8 mouse cellular contexts compared by ENCODE assay signal in genomic region chr15:101176284-101176680, GRCm38 (mm10). TPM values are rescaled to one million over a fixed set of nuclear protein-coding genes. Genes with fewer than 3 reads are reported as not detected.
DNase-seq lines count a peak whose midpoint lies in the region; ATAC-seq lines count a peak whose summit lies in the region.

No protein-coding gene starts in this region.

- H3K9ac ChIP-seq in heart, embryonic 12.5 days, result no peak overlapping the region
- no peak overlapping the region for H3K9ac ChIP-seq in embryonic facial prominence, embryonic 13.5 days
- H3K9ac ChIP-seq in hindbrain, embryonic 16.5 days (ENCODE audit: low read depth, low read length), result 0 out of 2 replicates have a peak overlapping the region, but pooled peaks have one; percentile 97
- peak overlapping the region; percentile 98 for H3K9ac ChIP-seq in midbrain, embryonic 13.5 days (replicated peaks)

- H3K4me3 ChIP-seq in heart, embryonic 12.5 days, result peak overlapping the region; percentile 94; the same call in 1 of the 2 replicates
- H3K4me3 ChIP-seq in embryonic facial prominence, embryonic 13.5 days, result 0 out of 2 replicates have a peak overlapping the region, but pooled peaks have one; percentile 88
- peak overlapping the region; percentile 91 for H3K4me3 ChIP-seq in hindbrain, embryonic 16.5 days (ENCODE audit: low read length)
- H3K4me3 ChIP-seq in midbrain, embryonic 13.5 days (replicated peaks), result peak overlapping the region; percentile 71

- no peaks in the 10 kb centered on the region for H3K36me3 ChIP-seq in heart, embryonic 12.5 days
- no peaks in the 10 kb centered on the region for H3K36me3 ChIP-seq in embryonic facial prominence, embryonic 13.5 days
- no peaks in the 10 kb centered on the region for H3K36me3 ChIP-seq in hindbrain, embryonic 16.5 days (ENCODE audit: control insufficient read depth, insufficient read depth, low read length)
- no peaks in the 10 kb centered on the region for H3K36me3 ChIP-seq in midbrain, embryonic 13.5 days

- H3K27me3 ChIP-seq in heart, embryonic 12.5 days (replicated peaks), result no peaks in the 10 kb centered on the region
- 0 out of 2 replicates have a peak, but pooled peaks cover 8% of the 10 kb centered on the region for H3K27me3 ChIP-seq in embryonic facial prominence, embryonic 13.5 days
- no peaks in the 10 kb centered on the region for H3K27me3 ChIP-seq in hindbrain, embryonic 16.5 days (replicated peaks; ENCODE audit: control insufficient read depth, insufficient read depth, low read length)
- peaks cover 16% of the 10 kb centered on the region for H3K27me3 ChIP-seq in midbrain, embryonic 13.5 days

- DNase-seq in heart, adult 8-10 months (ENCODE audit: low spot score), result no peak
- DNase-seq in right cerebral cortex, postnatal 36 days (ENCODE audit: low spot score in 2 of 2), result no peak
- DNase-seq in left cerebral cortex, adult 9 months (ENCODE audit: low spot score in 2 of 2), result no peak
- DNase-seq in right cerebral cortex, adult 18-20 months, result no peak

- peak overlapping the region; percentile 92 for H3K27ac ChIP-seq in heart, embryonic 12.5 days (ENCODE audit: poor library complexity, severe bottlenecking)
- peak overlapping the region; percentile 0; the same call in 1 of the 2 replicates for H3K27ac ChIP-seq in embryonic facial prominence, embryonic 13.5 days
- H3K27ac ChIP-seq in hindbrain, embryonic 16.5 days (ENCODE audit: low read depth, low read length), result peak overlapping the region; percentile 52; the same call in 1 of the 2 replicates
- no peak overlapping the region for H3K27ac ChIP-seq in midbrain, embryonic 13.5 days

- H3K9me3 ChIP-seq in heart, embryonic 12.5 days (replicated peaks), result no peaks in the 10 kb centered on the region
- no peaks in the 10 kb centered on the region for H3K9me3 ChIP-seq in embryonic facial prominence, embryonic 13.5 days
- H3K9me3 ChIP-seq in hindbrain, embryonic 16.5 days (ENCODE audit: control insufficient read depth, low read length), result no peaks in the 10 kb centered on the region
- H3K9me3 ChIP-seq in midbrain, embryonic 13.5 days, result no peaks in the 10 kb centered on the region

- peaks cover 69% of the 10 kb centered on the region for H3K4me1 ChIP-seq in heart, embryonic 12.5 days (replicated peaks)
- H3K4me1 ChIP-seq in embryonic facial prominence, embryonic 13.5 days, result peaks cover 62% of the 10 kb centered on the region
- peaks cover 32% of the 10 kb centered on the region for H3K4me1 ChIP-seq in hindbrain, embryonic 16.5 days (ENCODE audit: control insufficient read depth, insufficient read depth, low read depth, low read length)
- peaks cover 59% of the 10 kb centered on the region for H3K4me1 ChIP-seq in midbrain, embryonic 13.5 days (replicated peaks)

- no peak for ATAC-seq in heart, embryonic 12.5 days (ENCODE audit: insufficient number of reproducible peaks, low FRiP score)
- ATAC-seq in embryonic facial prominence, embryonic 13.5 days (ENCODE audit: insufficient number of reproducible peaks, insufficient read depth, low FRiP score, low TSS enrichment, low read depth), result no peak
- no peak for ATAC-seq in hindbrain, embryonic 16.5 days
- ATAC-seq in midbrain, embryonic 13.5 days, result no peak

- peak overlapping the region; percentile 98 for H3K4me2 ChIP-seq in heart, embryonic 12.5 days
- H3K4me2 ChIP-seq in embryonic facial prominence, embryonic 13.5 days, result peak overlapping the region; percentile 75
- H3K4me2 ChIP-seq in hindbrain, embryonic 16.5 days (ENCODE audit: low read length), result peak overlapping the region; percentile 87
- peak overlapping the region; percentile 80 for H3K4me2 ChIP-seq in midbrain, embryonic 13.5 days (replicated peaks)

- 40% methylated on average over 3 of the region's 3 CpGs for WGBS in heart, embryonic 12.5 days
- WGBS in embryonic facial prominence, embryonic 13.5 days, result 43% methylated on average over 3 of the region's 3 CpGs
- 47% methylated on average over 3 of the region's 3 CpGs for WGBS in hindbrain, embryonic 16.5 days
- 56% methylated on average over 3 of the region's 3 CpGs for WGBS in midbrain, embryonic 13.5 days

RNA-seq across cellular contexts. Expression of gene Acvr1b, which starts 2.4 kb away (rescaled TPM):
- 6.8 TPM in 2 replicates for polyA plus RNA-seq in heart, embryonic 12.5 days (2016; fragmentation: Nextera tagmentation; extraction: Ambion mirVana)
- 10 to 100 TPM; 12.1 to 14.7 (median 13.9) TPM for total RNA-seq in heart, adult 8-10 months (2022)
- 8.0 TPM in 2 replicates for polyA plus RNA-seq in embryonic facial prominence, embryonic 13.5 days (2015; fragmentation: Nextera tagmentation; extraction: Ambion mirVana)
- polyA plus RNA-seq in hindbrain, embryonic 16.5 days (2015; fragmentation: Nextera tagmentation; extraction: Ambion mirVana), result 22.4 and 24.1 TPM in 2 replicates
- polyA plus RNA-seq in midbrain, embryonic 13.5 days (2015; fragmentation: Nextera tagmentation; extraction: Ambion mirVana), result 18.2 and 19.2 TPM in 2 replicates

RNA-seq across cellular contexts. Expression of gene Grasp, which starts 47.7 kb away (rescaled TPM):
- polyA plus RNA-seq in heart, embryonic 12.5 days (2016; fragmentation: Nextera tagmentation; extraction: Ambion mirVana), result 6.6 and 7.3 TPM in 2 replicates
- total RNA-seq in heart, adult 8-10 months (2022), result 10 to 100 TPM in 1 of 4 experiments, 1 to 10 TPM in 3; 7.6 to 10.2 (median 9.5) TPM
- 7.4 and 8.0 TPM in 2 replicates for polyA plus RNA-seq in embryonic facial prominence, embryonic 13.5 days (2015; fragmentation: Nextera tagmentation; extraction: Ambion mirVana)
- 1.1 and 1.7 TPM in 2 replicates for polyA plus RNA-seq in hindbrain, embryonic 16.5 days (2015; fragmentation: Nextera tagmentation; extraction: Ambion mirVana)
- 1.7 and 2.4 TPM in 2 replicates for polyA plus RNA-seq in midbrain, embryonic 13.5 days (2015; fragmentation: Nextera tagmentation; extraction: Ambion mirVana)

RNA-seq across cellular contexts. Expression of gene Acvrl1, which starts 48.0 kb away (rescaled TPM):
- 3.1 and 3.6 TPM in 2 replicates for polyA plus RNA-seq in heart, embryonic 12.5 days (2016; fragmentation: Nextera tagmentation; extraction: Ambion mirVana)
- total RNA-seq in heart, adult 8-10 months (2022), result 10 to 100 TPM; 19.8 to 30.3 (median 23.0) TPM
- polyA plus RNA-seq in embryonic facial prominence, embryonic 13.5 days (2015; fragmentation: Nextera tagmentation; extraction: Ambion mirVana), result 9.9 and 10.1 TPM in 2 replicates
- 10.2 and 12.7 TPM in 2 replicates for polyA plus RNA-seq in hindbrain, embryonic 16.5 days (2015; fragmentation: Nextera tagmentation; extraction: Ambion mirVana)
- 5.3 and 5.5 TPM in 2 replicates for polyA plus RNA-seq in midbrain, embryonic 13.5 days (2015; fragmentation: Nextera tagmentation; extraction: Ambion mirVana)

Comparison
In these comparisons a context has a peak if more than half of its experiments do, and no peak if none do; other contexts are left out.
1. H3K9ac ChIP-seq: peak in hindbrain, embryonic 16.5 days (single experiment) and midbrain, embryonic 13.5 days (single experiment); none in heart, embryonic 12.5 days (single experiment) and embryonic facial prominence, embryonic 13.5 days (single experiment).
2. Peak in every context shown above with its lines, with median percentiles within 50 percentile points of each other: H3K4me2 ChIP-seq and H3K4me3 ChIP-seq.